Mouse (Mus musculus) midbrain, postnatal 0 days (tissue): ENCODE results near the gene Adgre5. TPM values are rescaled to one million over a fixed set of nuclear protein-coding genes. Genes with fewer than 3 reads are reported as not detected.

Experiments
- ATAC-seq: fragments of 200-750 bp; cut with Nextera tagmentation; 2 replicates; pipeline ENCODE4 v1.8.0; 2017; ENCODE audit warnings: moderate number of reproducible peaks, mild to moderate bottlenecking, moderate TSS enrichment, moderate library complexity; ENCODE audit not compliant: low FRiP score
- DNase-seq: peaks from one replicate; pipeline ENCODE4 v3.0.0-alpha.2; 2015; ENCODE audit warnings: low spot score
- H3K27ac ChIP-seq: fragments of 300-500 bp; sonication (generic); 2 replicates; pipeline ENCODE4 v1.5.1; 2014; ENCODE audit warnings: low read depth, mild to moderate bottlenecking, low read length, mixed read lengths
- H3K27me3 ChIP-seq: fragments of 300-500 bp; sonication (generic); 2 replicates; pipeline ENCODE4 v1.6.1; 2014; ENCODE audit warnings: low read length, control low read depth, mixed read lengths; ENCODE audit not compliant: insufficient read depth
- H3K36me3 ChIP-seq: fragments of 300-500 bp; sonication (generic); 2 replicates; pipeline ENCODE4 v1.6.1; 2014; ENCODE audit warnings: low read length, control low read depth, mixed read lengths; ENCODE audit not compliant: insufficient read depth
- H3K4me1 ChIP-seq: fragments of 300-500 bp; sonication (generic); 2 replicates; pipeline ENCODE4 v1.6.1; 2014; ENCODE audit warnings: mild to moderate bottlenecking, control low read depth, antibody characterized with exemption, low read length, mixed read lengths; ENCODE audit not compliant: insufficient read depth
- H3K4me2 ChIP-seq: fragments of 300-500 bp; sonication (generic); 2 replicates; pipeline ENCODE4 v1.6.1; 2014; ENCODE audit warnings: low read depth, mild to moderate bottlenecking, low read length, mixed read lengths; ENCODE audit not compliant: poor library complexity, severe bottlenecking
- H3K4me3 ChIP-seq: fragments of 300-500 bp; sonication (generic); 2 replicates; pipeline ENCODE4 v1.5.1; 2014; ENCODE audit warnings: low read depth, mild to moderate bottlenecking, low read length, moderate library complexity
- H3K9ac ChIP-seq: fragments of 300-500 bp; sonication (generic); replicated peaks from 2 replicates; pipeline ENCODE4 v1.6.1; 2014; ENCODE audit warnings: mild to moderate bottlenecking, low read length, moderate library complexity, mixed read lengths; ENCODE audit not compliant: poor library complexity, severe bottlenecking
- H3K9me3 ChIP-seq: fragments of 300-500 bp; sonication (generic); 2 replicates; pipeline ENCODE4 v1.6.1; 2016; ENCODE audit warnings: low read length, control low read depth
- CTCF ChIP-seq: IDR thresholded peaks from 2 replicates; pipeline ENCODE4 v1.5.1; 2016; ENCODE audit warnings: antibody characterized with exemption, mild to moderate bottlenecking
- WGBS: fragments of 180-500 bp; shearing (Covaris S2); extraction: QIAGEN DNeasy Blood & Tissue Kit; methylation state at CpG from one replicate; pipeline ENCODE4 v1.1.7; 2014; 5-methylcytosine and 5-hydroxymethylcytosine counted together
- polyA plus RNA-seq: library from polyadenylated mRNA; unstranded; fragments of >200 nt; fragmentation: Nextera tagmentation; extraction: Ambion mirVana; gene quantifications from 2 replicates; pipeline ENCODE4 v1.2.1, GENCODE M21; 2015
- total RNA-seq: library from RNA; depleted of rRNA; stranded (reverse); fragments of >200 nt; gene quantifications from 2 replicates; pipeline ENCODE4 v1.2.3, GENCODE M21; 2014

Gene Adgre5
- total and polyA plus RNA-seq, 2 experiments from 2014 or later = 8.3 to 24.3 TPM

DNA sequence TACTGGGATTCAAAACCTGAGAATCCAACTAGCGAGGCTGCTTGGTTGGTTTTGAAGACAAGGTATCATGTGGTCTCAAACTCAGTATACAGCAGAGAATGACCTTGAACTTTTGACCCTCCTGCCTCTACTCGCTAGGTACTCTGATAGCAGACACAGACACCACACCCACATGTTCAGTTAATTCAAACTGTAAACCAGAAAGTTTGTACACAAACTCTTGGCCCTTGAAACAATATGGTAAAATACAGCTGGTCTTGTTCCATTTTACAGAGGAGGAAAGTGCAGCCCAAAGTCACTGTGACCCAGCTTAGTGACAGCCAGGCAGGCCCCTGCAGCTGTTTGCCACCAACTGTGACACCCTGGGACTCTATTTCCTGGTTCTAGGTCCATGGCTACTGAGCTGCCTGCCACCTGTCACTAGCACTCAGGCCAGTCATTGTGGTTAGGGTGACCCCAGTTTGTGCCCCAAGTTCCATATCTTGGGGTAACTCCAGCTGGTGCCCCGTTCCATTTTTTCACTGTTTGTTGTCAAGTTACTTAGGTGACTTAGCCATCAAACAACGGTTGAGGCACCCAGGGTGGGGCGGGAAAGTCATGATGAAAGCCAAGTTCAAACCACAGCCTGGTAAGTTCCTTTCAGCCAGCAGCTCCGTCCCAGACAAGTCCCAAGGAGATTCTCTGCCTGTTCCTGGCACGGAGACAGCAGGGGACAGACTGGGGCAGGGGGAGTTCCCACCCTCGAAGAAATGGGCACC is 1.2 kb downstream of the Adgre5 start:
- Histone ChIP-seq H3K4me2 (peak overlapping the region; percentile 93), H3K27me3 (peaks cover 20% of the 10 kb centered on the region), H3K9me3 (no peaks in the 10 kb centered on the region), H3K4me1 (no peaks in the 10 kb centered on the region), H3K4me3 (0 out of 2 replicates have a peak overlapping the region, but pooled peaks have one; percentile 43), H3K9ac (no peak overlapping the region), H3K27ac (no peak overlapping the region), H3K36me3 (no peaks in the 10 kb centered on the region)
- WGBS = 44% methylated on average over 8 of the region's 8 CpGs
- no peak for TF ChIP-seq CTCF
- no peak for DNase-seq
- ATAC-seq = no peak

DNA sequence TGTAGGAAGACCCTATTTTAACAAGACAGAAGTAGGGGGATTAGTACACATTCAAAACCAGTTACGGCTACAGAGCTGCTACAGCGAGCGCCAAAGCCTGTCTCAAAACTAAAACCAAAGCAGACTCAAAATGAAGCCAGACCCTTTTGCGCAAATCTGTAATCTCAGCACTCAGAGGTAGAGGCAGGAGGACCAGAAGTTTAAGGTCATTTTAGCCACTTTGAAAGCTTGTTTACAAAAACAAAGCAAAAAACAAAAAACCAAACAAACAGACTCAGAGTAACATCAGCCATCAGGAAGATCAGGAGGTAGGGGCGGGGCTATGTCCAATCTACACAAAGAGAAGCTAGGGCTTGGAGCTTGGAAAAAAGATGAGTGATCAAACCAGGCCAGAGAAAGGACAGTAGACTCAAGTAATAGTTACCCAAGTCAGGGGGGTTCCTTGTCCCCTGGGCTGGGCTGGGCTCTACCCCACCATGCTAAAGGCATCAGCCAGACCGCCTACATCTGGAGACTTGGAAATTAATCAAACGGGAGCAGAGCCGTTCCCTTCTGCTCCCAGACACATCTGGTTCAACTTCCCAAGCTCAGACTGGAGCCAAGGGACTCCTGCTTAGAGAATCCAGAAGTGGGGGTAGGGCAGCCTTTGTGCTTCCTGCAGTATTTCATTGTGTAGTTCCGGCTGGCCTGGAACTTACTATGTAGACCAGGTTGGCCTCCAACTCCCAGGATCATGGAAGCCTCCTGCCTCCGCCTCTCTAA is 2.0 kb downstream of the Adgre5 start:
- no peak for ATAC-seq
- H3K4me3 ChIP-seq = no peak overlapping the region
- no peak for TF ChIP-seq CTCF
- H3K9ac ChIP-seq = no peak overlapping the region
- no peaks in the 10 kb centered on the region for H3K4me1 ChIP-seq
- H3K9me3 ChIP-seq = no peaks in the 10 kb centered on the region
- no peak overlapping the region for H3K27ac ChIP-seq
- WGBS = 78% methylated on average over 10 of the region's 10 CpGs
- H3K36me3 ChIP-seq = no peaks in the 10 kb centered on the region
- H3K4me2 ChIP-seq = 0 out of 2 replicates have a peak overlapping the region, but pooled peaks have one; percentile 4
- peaks cover 20% of the 10 kb centered on the region for H3K27me3 ChIP-seq
- no peak for DNase-seq

DNA sequence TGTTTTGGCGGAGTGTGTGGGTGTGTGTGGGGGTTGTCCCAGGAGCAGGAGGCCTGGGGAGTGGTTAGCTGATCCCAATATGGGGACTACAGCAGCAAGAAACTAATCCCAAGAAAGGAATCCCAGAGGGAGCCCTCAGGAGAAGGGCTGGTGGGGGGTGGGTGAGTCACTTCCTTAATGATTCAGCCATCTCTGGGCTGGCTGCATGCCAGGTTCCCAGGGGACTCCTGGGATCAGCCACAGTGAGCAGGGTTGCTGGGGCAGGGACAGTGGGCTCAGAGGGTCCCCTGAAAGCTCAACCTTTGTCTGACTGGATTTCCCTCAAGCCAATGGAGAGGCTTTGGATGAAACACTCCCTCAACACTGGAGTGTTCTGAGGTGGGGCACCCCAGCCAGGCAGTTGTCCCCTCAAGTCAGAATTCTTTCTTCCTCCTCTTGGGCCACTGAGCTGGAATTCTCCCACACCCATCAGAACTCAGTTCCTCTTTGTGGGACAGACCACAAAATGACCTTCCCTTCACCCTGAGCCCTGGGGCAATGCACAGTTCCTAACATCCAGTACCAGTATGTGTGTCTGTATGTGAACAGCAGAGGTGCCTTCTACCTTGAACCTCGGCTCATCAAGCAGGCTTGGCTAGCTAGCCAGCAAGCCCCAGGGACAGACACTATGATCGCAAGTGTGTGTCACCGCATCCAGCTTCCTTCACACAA is 3.1 kb downstream of the Adgre5 start:
- Histone ChIP-seq H3K36me3 (no peaks in the 10 kb centered on the region), H3K9me3 (no peaks in the 10 kb centered on the region), H3K4me2 (no peak overlapping the region), H3K9ac (no peak overlapping the region), H3K4me1 (no peaks in the 10 kb centered on the region), H3K27ac (no peak overlapping the region), H3K27me3 (peaks cover 20% of the 10 kb centered on the region), H3K4me3 (no peak overlapping the region)
- no peak for TF ChIP-seq CTCF
- WGBS = 71% methylated on average over 4 of the region's 4 CpGs
- DNase-seq = no peak
- no peak for ATAC-seq

DNA sequence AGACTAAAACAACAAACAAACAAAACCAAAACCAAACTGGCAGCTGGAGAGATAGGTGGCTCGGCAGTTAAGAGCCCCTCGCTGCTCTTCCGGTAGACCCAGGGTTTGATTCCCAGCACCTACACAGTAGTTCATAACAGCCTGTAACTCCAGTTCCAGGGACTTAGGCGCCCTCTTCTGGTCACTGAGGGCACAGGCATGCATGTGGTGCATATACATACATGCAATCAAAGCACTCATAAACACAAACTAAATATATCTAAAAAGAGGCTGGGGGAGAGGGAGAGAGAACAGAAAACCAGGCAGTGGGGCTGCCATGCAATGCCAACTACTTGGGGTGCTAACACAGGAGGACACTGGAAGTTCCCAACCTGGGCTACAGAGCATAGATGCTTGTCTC is 3.8 kb downstream of the Adgre5 start:
- DNase-seq (no peak), ATAC-seq (no peak)
- Histone ChIP-seq H3K4me1 (no peaks in the 10 kb centered on the region), H3K27me3 (peaks cover 20% of the 10 kb centered on the region), H3K36me3 (no peaks in the 10 kb centered on the region), H3K9me3 (no peaks in the 10 kb centered on the region), H3K4me2 (no peak overlapping the region), H3K9ac (no peak overlapping the region), H3K4me3 (no peak overlapping the region), H3K27ac (no peak overlapping the region)
- WGBS = 84% methylated on average over 4 of the region's 4 CpGs
- peak; percentile 36 for TF ChIP-seq CTCF

- Histone ChIP-seq H3K4me3 (no peak overlapping the region), H3K27ac (no peak overlapping the region), H3K4me2 (no peak overlapping the region), H3K9ac (no peak overlapping the region), H3K9me3 (no peaks in the 10 kb centered on the region), H3K4me1 (no peaks in the 10 kb centered on the region), H3K27me3 (peaks cover 20% of the 10 kb centered on the region), H3K36me3 (no peaks in the 10 kb centered on the region)
- ATAC-seq (no peak), DNase-seq (no peak)
- TF ChIP-seq CTCF = no peak
- WGBS = 93% methylated on average over 4 of the region's 4 CpGs
Measured at GRCm38 (mm10) chr8:83736681-83737080, 4.4 kb downstream of the Adgre5 start.
